Mouse (Mus musculus): Measurements from ENCODE around the gene Zmiz1.

The Zmiz1 gene

GRCm38 (mm10) chr14:25454066-25454760, 4.8 kb upstream of the Zmiz1 start:
- DNase-seq (ENCODE audit: low spot score in 2 of 2): no peak

- DNase-seq (ENCODE audit: low spot score in 2 of 2): no peak
These were observed 2.1 kb upstream of the Zmiz1 start for GRCm38 (mm10) chr14:25456666-25457433.

GRCm38 (mm10) chr14:25457434-25457957, 1.5 kb upstream of the Zmiz1 start:
- DNase-seq (ENCODE audit: low spot score in 2 of 2): peak; percentile 79 to 89

GRCm38 (mm10) chr14:25458111-25459015, 622 bp upstream of the Zmiz1 start:
- peak; percentile 38 to 47 for DNase-seq (ENCODE audit: low spot score in 2 of 2)

GRCm38 (mm10) chr14:25459394-25459997, 511 bp downstream of the Zmiz1 start:
- DNase-seq (ENCODE audit: low spot score in 2 of 2): peak; percentile 69 to 78

- peak; percentile 67 to 70 for DNase-seq (ENCODE audit: low spot score in 2 of 2)
These were observed 1.2 kb downstream of the Zmiz1 start for GRCm38 (mm10) chr14:25459998-25460800.

GRCm38 (mm10) chr14:25460801-25461675, 2.1 kb downstream of the Zmiz1 start:
- DNase-seq (ENCODE audit: low spot score in 2 of 2): peak; percentile 49

GRCm38 (mm10) chr14:25461676-25462385, 2.8 kb downstream of the Zmiz1 start:
- DNase-seq (ENCODE audit: low spot score in 2 of 2): peak in 1 of 2 experiments; percentile 7

GRCm38 (mm10) chr14:25462975-25463374, 4.0 kb downstream of the Zmiz1 start:
- DNase-seq (ENCODE audit: low spot score in 2 of 2): no peak

GRCm38 (mm10) chr14:25463919-25464318, 4.9 kb downstream of the Zmiz1 start:
- no peak for DNase-seq (ENCODE audit: low spot score in 2 of 2)

- DNase-seq (ENCODE audit: low spot score in 2 of 2): no peak
These were observed 5.8 kb downstream of the Zmiz1 start for GRCm38 (mm10) chr14:25464611-25465307.

GRCm38 (mm10) chr14:25466361-25466760, 7.4 kb downstream of the Zmiz1 start:
- no peak for DNase-seq (ENCODE audit: low spot score in 2 of 2)

- no peak for DNase-seq (ENCODE audit: low spot score in 2 of 2)
These were observed 9.1 kb downstream of the Zmiz1 start for GRCm38 (mm10) chr14:25467911-25468668.

- DNase-seq (ENCODE audit: low spot score in 2 of 2): no peak
These were observed 10.0 kb downstream of the Zmiz1 start for GRCm38 (mm10) chr14:25468891-25469529.

- DNase-seq (ENCODE audit: low spot score in 2 of 2): no peak
These were observed 11.3 kb downstream of the Zmiz1 start for GRCm38 (mm10) chr14:25470224-25470805.

GRCm38 (mm10) chr14:25471035-25471434, 12.1 kb downstream of the Zmiz1 start:
- peak in 1 of 2 experiments; percentile 57 for DNase-seq (ENCODE audit: low spot score in 2 of 2)

Measured in spleen, postnatal 10 days (tissue).